Mouse (Mus musculus) liver, embryonic 11.5 days (tissue): ENCODE results near the gene Gm3526. TPM values are rescaled to one million over a fixed set of nuclear protein-coding genes. Genes with fewer than 3 reads are reported as not detected.
"Not testable (repeated sequence)": the region's sequence is repeated elsewhere in the genome, so short reads cannot be mapped to it uniquely, and the experiment has no call there.

ENCODE experiments used
- ATAC-seq: fragments of 200-750 bp; cut with Nextera tagmentation; replicated peaks from 2 replicates; pipeline ENCODE4 v1.8.0; 2017; ENCODE audit warnings: moderate number of reproducible peaks, mild to moderate bottlenecking, moderate TSS enrichment, moderate library complexity; ENCODE audit not compliant: low FRiP score
- DNase-seq: peaks from one replicate; pipeline ENCODE4 v3.0.0-alpha.2; 2017; ENCODE audit warnings: low spot score
- H3K27ac ChIP-seq: fragments of 300-500 bp; sonication (generic); 2 replicates; pipeline ENCODE4 v1.5.1; 2014; ENCODE audit warnings: mild to moderate bottlenecking, low read depth, low read length, control low read depth
- H3K27me3 ChIP-seq: fragments of 300-500 bp; sonication (generic); replicated peaks from 2 replicates; pipeline ENCODE4 v1.6.1; 2014; ENCODE audit warnings: low read length, mixed read lengths; ENCODE audit not compliant: control insufficient read depth, insufficient read depth
- H3K36me3 ChIP-seq: fragments of 300-500 bp; sonication (generic); 2 replicates; pipeline ENCODE4 v1.6.1; 2014; ENCODE audit warnings: mild to moderate bottlenecking, low read length, moderate library complexity, mixed read lengths; ENCODE audit not compliant: control insufficient read depth, insufficient read depth
- H3K4me1 ChIP-seq: fragments of 300-500 bp; sonication (generic); replicated peaks from 2 replicates; pipeline ENCODE4 v1.6.1; 2014; ENCODE audit warnings: low read length, mixed read lengths; ENCODE audit not compliant: control insufficient read depth, insufficient read depth
- H3K4me2 ChIP-seq: fragments of 300-500 bp; sonication (generic); 2 replicates; pipeline ENCODE4 v1.6.1; 2014; ENCODE audit warnings: mild to moderate bottlenecking, control low read depth, moderate library complexity
- H3K4me3 ChIP-seq: fragments of 300-500 bp; sonication (generic); 2 replicates; pipeline ENCODE4 v1.5.1; 2014; ENCODE audit warnings: low read depth, low read length, control low read depth
- H3K9ac ChIP-seq: fragments of 300-500 bp; sonication (generic); 2 replicates; pipeline ENCODE4 v1.6.1; 2014; ENCODE audit warnings: low read depth, low read length, control low read depth
- H3K9me3 ChIP-seq: fragments of 300-500 bp; sonication (generic); 2 replicates; pipeline ENCODE4 v1.6.1; 2016; ENCODE audit warnings: low read length, inconsistent platforms, mixed read lengths; ENCODE audit not compliant: control insufficient read depth
- WGBS: fragments of 180-500 bp; shearing (Covaris S2); extraction: QIAGEN DNeasy Blood & Tissue Kit; methylation state at CpG from one replicate; pipeline ENCODE4 v1.1.7; 2014; 5-methylcytosine and 5-hydroxymethylcytosine counted together
- polyA plus RNA-seq: library from polyadenylated mRNA; unstranded; fragments of >200 nt; fragmentation: Nextera tagmentation; extraction: Ambion mirVana; gene quantifications from 2 replicates; pipeline ENCODE4 v1.2.1, GENCODE M21; 2014

The Gm3526 gene
- polyA plus RNA-seq = not detected in 2 replicates

DNA sequence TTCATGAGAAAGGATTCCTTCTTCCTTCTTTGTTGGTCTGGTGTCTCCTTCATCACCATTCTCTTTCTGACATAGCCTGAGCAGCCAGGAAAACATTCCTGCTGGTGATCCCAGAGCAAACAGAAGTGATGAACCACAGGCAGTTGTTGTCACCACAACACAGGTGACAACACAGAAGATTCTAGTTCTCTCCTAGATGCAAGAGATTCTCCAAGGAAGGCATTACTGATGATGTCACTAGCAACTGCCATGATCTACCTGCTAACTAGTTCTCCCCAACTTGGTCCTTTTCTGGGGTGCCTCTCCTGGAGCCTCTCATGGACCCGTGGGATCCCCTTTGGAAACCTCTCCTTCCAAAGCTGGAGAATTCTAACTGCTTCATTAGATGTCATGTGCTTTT, at the start of gene Gm3526:
TSS of gene Gm3526 (minus strand) at position 101 of the 400 bp plus-strand sequence.
- not testable (repeated sequence) for H3K36me3 ChIP-seq, H3K9me3 ChIP-seq, H3K4me2 ChIP-seq, H3K4me1 ChIP-seq, H3K9ac ChIP-seq, H3K27me3 ChIP-seq, ATAC-seq, DNase-seq, H3K4me3 ChIP-seq, H3K27ac ChIP-seq
- no CpG with 5 or more reads among the region's 1 CpGs for WGBS

Other genes with a start within 250 kb of the Gm3526 start
- gene Gm3298, start 244.7 kb downstream of the Gm3526 start, polyA plus RNA-seq = not detected in 2 replicates
- gene 4930555G01Rik, start 210.0 kb downstream of the Gm3526 start, polyA plus RNA-seq = not detected in 2 replicates
- 0.35 and 0.38 TPM in 2 replicates for gene Gm8281, start 189.5 kb downstream of the Gm3526 start, polyA plus RNA-seq
- not detected in 2 replicates for gene Gm8279, start 129.1 kb downstream of the Gm3526 start, polyA plus RNA-seq
- gene Gm3317, start 96.0 kb downstream of the Gm3526 start, polyA plus RNA-seq = not detected in 2 replicates
- not detected in 2 replicates for gene Gm8271, start 74.8 kb downstream of the Gm3526 start, polyA plus RNA-seq
- gene Gm3542, start 74.3 kb upstream of the Gm3526 start, polyA plus RNA-seq = not detected in 2 replicates
- 0.09 TPM in 1 of 2 replicates, not detected in the other for gene Gm3500, start 128.5 kb upstream of the Gm3526 start, polyA plus RNA-seq
- gene Gm3194, start 194.9 kb upstream of the Gm3526 start, polyA plus RNA-seq = 0.21 TPM in 1 of 2 replicates, not detected in the other
- gene Gm8246, start 217.2 kb upstream of the Gm3526 start, polyA plus RNA-seq = not detected in 2 replicates
- gene Gm3187, start 223.6 kb upstream of the Gm3526 start, polyA plus RNA-seq = not detected in 2 replicates
- gene Gm3488, start 241.1 kb upstream of the Gm3526 start, polyA plus RNA-seq = 0.16 and 0.18 TPM in 2 replicates